Mouse (Mus musculus): ENCODE results near the gene Slc25a45.

The Slc25a45 gene

DNA sequence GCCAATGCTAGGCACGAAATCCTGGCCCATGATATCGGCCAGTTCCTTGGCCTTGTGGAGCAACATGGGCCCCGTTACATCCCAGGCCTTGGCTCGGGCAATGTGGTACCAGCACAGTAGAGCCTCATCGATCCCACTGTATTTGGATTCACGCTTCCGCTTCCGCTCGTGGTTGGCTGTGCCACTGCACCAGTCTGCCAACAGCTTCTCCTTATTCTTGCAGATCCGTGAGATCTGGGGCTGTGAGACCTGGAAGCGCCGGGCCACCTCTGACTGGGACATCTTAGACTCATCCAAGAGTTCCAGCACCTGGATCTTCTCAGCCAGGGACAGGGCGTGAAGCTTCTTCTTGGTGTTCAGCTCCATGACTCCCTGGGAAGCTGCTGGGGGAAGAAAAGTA, 15.1 kb downstream of the Slc25a45 start:
- DNase-seq (ENCODE audit: low spot score), result no peak

DNA sequence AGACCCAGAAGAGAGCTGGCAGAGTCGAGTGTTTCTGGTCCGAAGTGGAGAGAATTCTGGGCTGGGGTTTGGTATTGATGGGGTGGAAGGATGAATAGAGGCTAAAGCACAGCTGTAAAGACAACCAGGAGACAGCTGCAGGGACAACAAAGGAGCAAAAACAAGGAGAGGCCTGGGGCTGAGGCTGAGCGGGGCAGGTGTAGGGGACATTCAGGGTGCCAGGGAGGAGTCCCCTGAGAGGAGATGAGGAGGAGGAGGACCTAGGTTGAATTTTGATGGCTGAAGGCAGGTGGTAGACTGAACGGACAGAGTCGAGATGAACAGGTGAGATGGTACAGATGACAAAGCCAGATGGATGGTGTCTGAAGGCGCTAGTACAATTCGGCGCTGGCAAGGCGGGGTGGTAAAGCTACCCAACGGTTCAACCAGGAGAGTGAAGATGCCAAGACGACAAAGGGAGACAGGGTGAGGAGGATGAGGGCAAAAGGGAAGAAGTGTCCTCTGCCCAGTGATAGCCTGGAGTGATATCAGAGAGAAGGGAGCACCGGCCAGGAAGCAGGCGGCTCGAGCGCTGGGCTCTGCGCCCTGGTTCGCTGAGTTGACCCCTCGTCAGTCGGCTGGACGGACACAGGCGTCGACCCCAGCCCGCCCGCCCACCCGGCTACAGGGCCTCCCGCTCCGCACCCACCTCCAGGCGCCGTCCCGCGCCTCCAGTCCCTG, 15.8 kb downstream of the Slc25a45 start:
- DNase-seq (ENCODE audit: low spot score), result no peak

DNA sequence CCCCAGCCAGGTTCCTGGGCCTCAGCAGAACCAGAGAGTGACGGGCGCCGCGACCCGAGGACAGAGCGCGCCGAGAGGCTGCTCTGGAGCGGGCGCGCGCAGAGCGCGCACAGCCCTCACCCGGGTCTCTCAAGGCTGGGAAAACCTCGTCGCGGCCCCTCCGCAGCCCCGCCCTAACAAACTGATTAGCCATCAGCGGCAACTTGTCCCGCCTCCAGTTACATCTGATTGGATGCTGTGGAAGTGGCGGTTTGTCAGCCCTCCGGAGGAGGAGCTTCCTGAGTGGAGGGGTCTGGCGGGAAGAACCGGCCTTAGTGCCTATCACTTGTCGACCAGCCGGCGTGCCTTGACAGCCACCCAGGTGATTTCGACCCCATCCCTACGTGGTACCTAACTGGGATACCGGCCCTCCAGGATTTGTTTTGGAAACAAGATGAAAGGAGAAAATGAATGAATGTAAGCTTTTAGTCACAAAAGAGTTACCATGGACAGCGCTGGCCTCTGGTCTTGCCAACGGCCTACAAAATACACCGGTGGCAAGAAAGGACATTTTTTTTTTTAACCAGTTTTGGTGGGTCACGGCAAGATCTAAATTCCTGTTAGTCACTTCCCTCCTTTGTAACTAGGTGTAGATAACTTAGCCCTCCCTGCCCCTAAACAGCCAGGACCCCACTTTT, 16.5 kb downstream of the Slc25a45 start, which contains the start of gene Tigd3:
Gene Tigd3, minus strand, starts transcription at position 148 of the 677 bp plus-strand sequence.
- DNase-seq (ENCODE audit: low spot score), result peak; percentile 83

DNA sequence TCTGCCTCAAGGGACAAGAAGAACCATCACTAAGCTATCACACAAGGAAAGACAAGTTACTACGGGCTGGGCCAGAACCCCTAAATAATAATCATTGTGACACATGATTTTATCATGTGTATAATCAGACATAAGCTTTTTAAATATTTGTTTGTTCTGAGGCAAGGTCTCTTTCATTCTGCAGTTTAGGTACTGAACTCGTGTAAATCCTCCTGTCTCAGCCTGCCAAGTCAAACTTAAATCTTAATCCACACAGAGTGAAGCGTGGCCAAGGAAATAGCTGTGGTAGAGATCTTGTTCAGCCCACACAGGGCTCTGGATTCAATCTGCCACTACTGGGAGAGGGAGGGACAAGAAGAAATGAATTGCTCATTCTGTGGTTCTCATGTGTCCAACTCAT, 29.7 kb downstream of the Slc25a45 start:
- DNase-seq (ENCODE audit: low spot score), result no peak

DNA sequence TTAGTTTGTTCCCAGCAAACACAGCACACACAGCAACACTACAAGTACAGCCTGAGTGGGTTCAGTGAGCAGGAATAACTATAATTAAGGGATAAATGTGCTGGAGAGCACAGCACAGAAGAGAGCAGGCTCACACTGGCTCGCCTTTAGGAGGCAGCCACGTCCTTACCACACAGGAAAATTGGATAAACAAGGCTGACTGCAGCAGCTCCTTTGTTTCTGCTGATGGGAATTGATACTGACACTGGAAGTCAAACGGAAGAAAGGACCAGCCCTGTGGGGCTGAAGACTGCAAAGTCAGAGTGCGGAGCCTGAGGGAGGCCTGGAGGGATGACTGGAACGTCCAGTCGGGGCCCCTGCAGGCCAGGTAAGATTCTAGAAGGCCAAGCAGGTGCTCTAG, 32.6 kb downstream of the Slc25a45 start:
- no peak for DNase-seq (ENCODE audit: low spot score)

DNA sequence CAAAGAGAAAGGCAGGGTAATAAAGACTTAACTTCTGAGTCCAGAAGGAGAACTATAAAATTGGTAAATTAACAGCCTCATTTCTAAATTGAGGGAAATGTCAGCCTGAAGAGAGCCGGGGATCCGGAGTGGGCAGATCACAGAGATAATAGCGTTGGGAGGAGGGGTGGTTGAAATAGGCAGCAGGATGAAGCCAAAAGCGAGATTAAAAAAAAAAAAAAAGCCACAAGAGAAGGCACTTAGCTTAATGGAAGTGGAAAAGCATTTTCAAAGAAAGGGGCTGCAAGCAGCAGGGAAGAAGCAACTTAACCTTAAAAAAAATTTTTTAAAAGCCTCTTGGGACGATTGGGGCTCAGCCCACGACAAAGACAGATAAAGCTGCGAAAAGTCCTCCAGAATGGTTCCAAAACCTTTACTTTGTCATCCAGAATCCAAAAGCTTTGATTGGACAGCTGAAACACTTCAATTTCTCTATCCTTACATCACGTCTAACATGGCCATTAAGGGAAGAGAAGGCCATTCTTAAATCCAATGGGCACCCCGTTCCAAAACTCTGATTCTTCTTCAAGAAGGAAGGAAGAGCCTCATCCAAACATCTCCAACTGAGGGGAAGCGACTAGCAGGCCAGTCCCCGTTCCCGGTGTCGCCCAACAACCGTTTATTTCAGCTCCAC, 34.0 kb downstream of the Slc25a45 start:
- no peak for DNase-seq (ENCODE audit: low spot score)

DNA sequence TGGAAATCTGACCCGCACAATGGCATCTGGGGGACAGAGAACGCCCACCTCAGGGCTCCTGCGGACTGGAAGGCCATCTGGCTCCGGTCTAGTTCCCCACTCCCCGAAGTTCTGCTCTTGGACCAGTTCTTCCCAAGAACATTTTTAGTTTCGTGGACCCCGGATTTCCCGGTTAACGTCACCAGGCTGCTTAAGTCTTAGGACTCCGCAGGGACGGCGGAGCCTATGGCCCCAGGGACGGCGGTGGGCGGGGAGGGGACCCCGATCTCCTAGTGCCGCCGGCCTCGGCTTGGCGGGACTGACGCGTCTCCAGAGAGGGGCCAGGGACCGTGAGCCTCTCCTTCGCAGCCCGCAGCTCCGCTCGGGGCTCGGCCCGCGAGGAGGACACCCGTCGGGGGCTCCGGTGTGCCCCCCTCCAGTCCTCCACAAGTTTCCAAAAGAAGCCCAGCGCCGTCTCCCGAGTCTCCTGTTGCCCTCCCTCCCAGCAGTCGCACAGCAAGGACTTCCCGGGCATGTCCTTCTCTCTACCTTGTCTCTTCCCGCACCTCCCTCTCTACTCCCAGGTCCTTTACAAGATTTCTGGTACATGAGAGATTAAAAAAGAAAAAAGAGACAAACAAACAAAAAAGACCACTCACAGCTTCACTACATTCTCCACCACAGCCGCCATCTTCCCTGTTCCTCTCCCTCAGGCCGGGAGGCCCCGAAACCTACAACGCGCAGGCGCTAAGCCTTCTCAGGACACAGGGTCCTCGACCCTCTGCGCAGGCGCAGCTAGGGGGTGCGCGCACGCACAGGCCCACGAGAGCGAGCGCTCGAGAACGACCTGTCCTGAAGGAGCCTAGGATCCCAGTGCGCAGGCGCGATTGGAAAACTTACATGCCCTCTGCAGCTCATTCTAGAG, 34.7 kb downstream of the Slc25a45 start:
- DNase-seq (ENCODE audit: low spot score), result peak; percentile 94

DNA sequence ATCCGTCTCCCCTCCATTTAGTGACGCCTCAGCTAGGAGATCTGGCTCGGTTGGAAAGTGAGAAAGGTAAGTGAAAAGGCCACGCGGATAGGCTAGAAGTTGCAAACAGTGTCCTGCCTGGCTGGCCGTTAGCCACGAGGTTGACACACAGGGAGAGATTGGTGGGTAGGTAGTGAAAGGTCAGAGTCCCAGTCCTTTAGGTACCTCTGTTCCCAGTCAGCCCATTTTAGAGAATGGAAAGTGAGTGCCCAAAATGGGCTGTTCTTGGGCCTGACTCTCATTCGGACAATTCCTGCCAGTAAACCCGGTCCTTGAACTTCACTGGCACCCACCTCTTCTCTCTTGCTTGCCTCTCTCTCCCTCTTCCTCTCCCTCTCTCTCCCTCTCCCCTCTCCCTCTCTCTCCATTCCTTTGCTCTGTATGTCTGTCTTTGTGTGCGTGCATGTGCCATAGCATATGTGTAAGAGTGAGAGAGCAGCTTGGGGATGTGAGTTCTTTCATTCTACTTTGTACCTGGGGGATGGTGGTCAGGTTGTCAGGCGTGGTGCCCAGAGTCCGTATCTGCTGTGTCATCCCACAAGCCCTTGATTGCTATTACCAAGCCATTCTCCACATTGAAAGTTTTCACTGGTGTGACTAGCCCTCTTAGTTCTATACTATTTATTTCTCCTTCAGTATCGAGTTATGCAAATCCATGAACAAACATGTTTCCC, 35.6 kb downstream of the Slc25a45 start, which contains the start of gene Dpf2:
Gene Dpf2, minus strand, starts transcription at position 4 of the 713 bp plus-strand sequence.
- no peak for DNase-seq (ENCODE audit: low spot score)

DNA sequence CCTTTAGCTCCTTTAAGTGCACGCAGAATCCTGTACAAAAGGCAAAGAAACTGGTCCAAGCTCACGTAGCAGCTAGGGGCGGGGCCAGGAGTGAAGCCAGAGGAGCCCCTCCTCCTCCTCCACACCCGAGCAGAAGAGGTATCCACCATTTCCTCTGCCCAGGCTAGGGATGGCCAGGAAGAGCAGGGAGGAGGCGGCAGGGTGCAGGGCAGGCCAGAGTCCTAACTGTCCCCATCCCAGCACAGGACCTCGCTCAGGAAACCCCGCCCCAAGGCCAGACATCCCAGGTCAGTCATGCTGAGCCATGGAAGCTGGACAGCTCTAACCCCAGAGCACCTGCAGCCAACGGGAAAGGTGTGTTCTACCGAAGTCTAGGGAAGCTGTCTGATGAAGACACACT, 44.1 kb downstream of the Slc25a45 start:
- DNase-seq (ENCODE audit: low spot score), result no peak

DNA sequence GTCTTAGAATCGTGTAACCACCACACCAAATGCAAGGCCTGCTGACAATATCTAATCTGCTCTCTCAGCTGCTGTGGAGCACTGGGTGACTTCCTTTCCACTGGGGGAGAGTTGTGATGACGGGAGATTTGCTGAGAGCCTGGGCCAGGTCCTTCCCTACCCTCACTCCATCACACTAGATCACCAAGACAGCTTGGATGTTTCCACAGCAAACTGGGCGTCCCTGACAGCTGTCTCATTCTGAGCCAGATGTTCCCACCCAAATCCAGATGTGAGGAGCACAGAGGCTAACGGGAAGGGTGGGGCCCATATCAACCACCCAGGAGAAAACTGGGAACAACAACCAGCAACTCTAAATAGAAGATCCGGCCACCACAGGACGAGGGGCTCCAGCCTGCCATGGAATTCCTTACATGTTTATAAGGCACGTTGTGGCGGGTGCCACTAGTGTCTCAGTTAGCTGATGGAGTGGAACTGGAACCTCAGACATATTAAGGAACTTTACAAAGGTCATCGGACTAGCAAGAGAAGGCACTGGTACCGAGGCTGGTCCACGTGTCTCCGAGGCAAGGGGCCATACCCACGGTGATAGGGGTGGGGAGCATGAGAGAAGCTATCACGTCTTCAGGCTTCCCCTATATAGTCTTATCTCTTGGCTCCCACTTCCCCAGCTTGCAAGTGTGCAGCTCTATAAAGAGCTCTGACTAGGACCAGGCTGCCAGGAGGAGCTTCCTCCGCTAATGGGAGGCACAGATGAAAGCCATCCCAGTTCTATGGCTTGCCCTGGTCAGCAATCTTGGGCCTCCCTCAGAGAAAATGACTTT, 44.7 kb downstream of the Slc25a45 start:
- DNase-seq (ENCODE audit: low spot score), result no peak

DNA sequence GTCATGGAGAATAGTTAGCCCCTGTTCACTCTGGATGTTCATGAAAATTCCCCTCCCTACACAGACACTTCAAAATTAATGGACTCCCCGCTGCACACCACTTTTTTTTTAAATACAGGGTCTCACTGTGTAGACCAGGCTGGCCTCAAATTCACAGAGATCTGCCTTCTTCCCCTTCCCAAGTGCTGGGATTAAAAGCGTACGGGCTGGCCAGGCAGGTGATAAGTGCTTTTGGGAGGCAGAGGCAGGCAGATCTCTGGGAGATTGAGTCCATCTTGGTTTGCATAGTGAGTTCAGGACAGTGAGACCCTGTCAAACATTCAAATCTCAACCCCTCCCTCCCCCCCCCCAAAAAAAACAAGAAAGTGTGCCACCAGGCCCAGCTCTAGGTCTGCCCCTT, 45.4 kb downstream of the Slc25a45 start:
- DNase-seq (ENCODE audit: low spot score), result no peak

DNA sequence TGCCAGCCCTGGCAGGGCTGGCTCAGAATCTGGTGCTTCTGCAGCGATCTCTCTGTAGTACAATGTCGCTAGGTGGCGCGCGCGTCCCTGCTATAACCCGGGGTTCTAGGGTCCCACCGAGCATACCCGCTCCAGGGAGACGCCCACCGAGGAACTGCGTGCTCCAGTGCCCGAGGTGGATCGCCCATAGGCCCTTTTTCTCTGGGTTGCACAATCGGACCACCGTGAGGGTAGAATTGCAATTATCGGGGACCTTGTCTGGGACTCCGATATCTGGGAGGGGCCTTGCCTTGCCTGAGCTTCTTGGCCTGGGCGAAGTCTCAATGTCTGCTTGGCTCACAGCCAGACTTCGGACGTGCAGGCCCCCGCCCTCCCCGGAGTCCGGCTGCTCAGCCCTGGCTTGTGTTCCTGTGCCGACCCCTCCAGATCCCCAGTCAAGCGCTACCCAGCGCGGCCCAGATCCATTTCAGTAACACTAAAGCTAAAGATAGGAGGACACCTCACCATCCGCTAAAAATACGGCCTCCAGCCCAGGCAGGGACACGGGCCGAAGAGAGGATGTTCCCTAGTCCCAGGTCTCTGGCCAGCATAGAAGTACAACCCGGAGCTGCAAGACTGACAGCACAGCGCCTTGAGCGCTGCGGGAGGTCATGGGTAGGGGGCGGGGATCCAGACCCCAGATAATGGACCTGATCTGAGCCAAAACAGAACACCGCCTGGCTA, 46.5 kb downstream of the Slc25a45 start:
- DNase-seq (ENCODE audit: low spot score), result peak; percentile 81

DNA sequence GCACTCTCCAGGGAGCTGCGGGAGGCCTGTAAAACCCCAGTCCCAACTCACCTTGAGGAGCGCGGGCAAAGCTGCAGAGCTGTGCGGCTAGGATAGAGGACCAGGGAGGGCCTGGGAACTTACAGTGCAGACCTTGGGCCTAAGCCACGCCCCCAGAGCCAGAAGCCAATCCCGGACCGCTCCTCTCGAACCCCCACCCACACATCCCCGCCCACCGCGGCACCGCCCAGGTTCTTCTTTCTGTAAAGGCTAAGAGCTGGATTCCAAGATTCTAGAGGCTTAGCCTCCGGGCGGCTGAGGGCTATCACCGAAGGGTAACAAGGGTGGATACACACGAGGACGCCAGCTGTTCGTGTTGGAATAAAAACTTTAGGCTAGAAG, 47.1 kb downstream of the Slc25a45 start, which contains the start of gene Cdc42ep2:
Gene Cdc42ep2, minus strand, starts transcription at position 104 of the 381 bp plus-strand sequence.
- DNase-seq (ENCODE audit: low spot score), result peak; percentile 63

DNA sequence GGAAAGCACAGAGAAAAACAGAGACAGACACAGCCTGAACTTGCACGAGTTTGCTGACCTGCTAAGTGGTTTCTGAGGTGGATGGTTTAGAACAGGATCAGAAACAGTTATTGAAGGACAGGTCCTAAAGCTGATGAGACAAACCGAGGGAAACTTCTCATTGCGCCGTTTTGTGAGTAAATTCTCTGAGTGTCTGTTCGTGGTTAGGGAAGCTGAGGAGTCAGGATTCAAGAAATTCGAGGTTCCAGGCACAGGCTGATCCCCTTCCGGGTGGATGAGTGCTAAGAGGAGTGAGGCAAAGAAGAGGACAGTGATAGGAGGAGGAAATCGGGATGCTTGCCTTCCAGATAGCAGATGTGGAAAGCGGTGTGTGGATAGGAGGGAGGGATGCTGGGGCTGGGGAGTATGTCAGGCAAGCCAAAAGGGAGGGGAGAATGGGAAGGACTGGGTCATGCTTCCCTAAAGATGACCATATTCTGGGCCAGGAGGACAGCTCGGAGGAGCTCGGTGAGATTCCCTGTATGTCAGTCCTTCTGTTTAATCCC, 47.8 kb downstream of the Slc25a45 start:
- no peak for DNase-seq (ENCODE audit: low spot score)

DNA sequence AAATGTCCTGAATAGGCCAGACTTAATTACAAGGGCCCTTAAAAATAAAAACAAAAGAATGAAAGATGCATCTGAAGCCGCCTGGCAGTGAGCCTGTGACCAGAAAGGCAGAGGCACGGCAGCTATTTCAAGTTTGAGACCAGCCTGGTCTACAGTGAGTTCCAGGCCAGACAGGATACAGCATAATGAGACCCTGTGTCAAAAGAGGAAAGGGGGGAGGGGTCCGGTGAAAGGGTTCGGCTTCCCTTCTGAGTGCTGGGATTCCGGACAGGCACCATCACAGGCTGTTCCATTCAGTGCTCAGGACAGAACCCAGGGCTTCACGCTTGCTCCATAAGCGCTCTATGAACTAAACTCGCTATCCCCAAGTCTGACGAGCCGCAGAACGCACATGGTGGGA, 49.4 kb downstream of the Slc25a45 start:
- DNase-seq (ENCODE audit: low spot score), result no peak

DNA sequence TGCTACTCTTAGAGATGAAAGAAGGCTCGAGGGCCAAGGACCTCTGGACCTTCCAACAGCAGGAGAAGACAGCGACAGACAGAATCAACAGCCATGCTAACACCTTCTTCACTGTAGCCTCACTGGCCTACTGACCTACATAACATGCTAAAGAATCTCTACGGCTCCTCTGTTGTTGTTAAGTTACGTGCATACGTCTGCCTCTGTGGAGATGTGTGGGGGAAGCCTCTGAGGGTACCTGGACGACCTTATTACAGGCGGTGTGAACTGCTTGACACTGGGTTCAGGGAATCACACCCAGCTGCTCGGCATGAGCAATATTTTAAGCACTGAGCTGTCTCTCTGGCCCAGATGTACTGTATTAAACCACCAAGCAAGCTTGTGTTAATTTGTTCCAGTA, 49.9 kb downstream of the Slc25a45 start:
- DNase-seq (ENCODE audit: low spot score), result no peak

DNA sequence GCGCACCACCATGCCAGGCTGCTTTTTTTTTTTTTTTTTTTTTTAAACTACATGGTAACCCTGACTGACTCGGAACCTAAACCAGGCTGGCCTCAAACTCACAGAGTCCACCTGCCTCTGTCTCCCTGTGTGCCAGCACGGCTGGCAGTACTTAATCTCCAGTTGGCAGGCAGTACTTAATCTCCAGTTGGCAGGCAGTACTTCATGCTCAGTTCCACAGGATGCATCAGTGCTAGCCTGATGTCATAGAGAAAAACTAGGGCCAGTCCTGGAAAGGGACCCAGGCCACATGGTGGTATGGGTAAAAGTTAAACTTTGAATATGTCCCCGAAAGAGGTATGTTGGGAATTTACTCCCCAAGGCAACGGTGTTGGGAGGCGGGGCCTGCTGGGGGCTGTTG, 50.5 kb downstream of the Slc25a45 start:
- no peak for DNase-seq (ENCODE audit: low spot score)

DNA sequence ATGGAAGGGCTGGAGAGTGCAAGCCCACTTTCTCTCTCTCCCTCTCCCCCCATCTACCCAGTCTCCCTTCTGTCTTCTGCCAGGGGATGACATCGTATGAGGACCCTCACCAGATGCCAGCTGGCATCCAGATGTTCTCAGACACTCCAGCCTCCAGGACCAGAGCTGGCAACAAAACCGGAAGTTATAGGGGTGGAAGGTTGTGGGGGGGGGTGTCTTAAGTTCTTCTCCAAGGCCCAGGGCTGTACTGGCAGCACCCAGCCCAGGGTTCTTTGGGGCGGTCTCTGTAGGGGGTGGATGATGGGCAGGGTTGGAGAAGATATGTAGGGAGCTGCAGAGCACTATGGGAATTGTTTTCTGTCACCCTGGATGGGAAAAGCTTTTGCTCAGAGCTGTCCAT, 50.9 kb downstream of the Slc25a45 start:
- DNase-seq (ENCODE audit: low spot score), result no peak
